Mouse (Mus musculus) R1 (cell line): Measurements from ENCODE around the gene Wscd1.

ENCODE experiments used
- DNase-seq: peaks from one replicate; pipeline ENCODE4 v3.0.0-alpha.2; 2018; ENCODE audit warnings: low read depth, low spot score

Gene Wscd1

GRCm38 (mm10) chr11:71769744-71770143 lies 20.0 kb downstream of the Wscd1 start:
- DNase-seq: no peak

- DNase-seq: no peak
Measured at GRCm38 (mm10) chr11:71770479-71770878, 20.8 kb downstream of the Wscd1 start.

GRCm38 (mm10) chr11:71771074-71771473 lies 21.4 kb downstream of the Wscd1 start:
- DNase-seq: no peak

GRCm38 (mm10) chr11:71772056-71772455 lies 22.3 kb downstream of the Wscd1 start:
- no peak for DNase-seq

- no peak for DNase-seq
Measured at GRCm38 (mm10) chr11:71772802-71773201, 23.1 kb downstream of the Wscd1 start.

GRCm38 (mm10) chr11:71773986-71774767 lies 24.5 kb downstream of the Wscd1 start:
- DNase-seq: peak; percentile 63

- DNase-seq: no peak
Measured at GRCm38 (mm10) chr11:71775056-71775455, 25.3 kb downstream of the Wscd1 start.

- no peak for DNase-seq
Measured at GRCm38 (mm10) chr11:71779642-71780041, 29.9 kb downstream of the Wscd1 start.

- no peak for DNase-seq
Measured at GRCm38 (mm10) chr11:71781737-71782354, 32.1 kb downstream of the Wscd1 start.

GRCm38 (mm10) chr11:71785499-71785898 lies 35.8 kb downstream of the Wscd1 start:
- no peak for DNase-seq

- DNase-seq: no peak
Measured at GRCm38 (mm10) chr11:71788209-71788608, 38.5 kb downstream of the Wscd1 start.

GRCm38 (mm10) chr11:71790227-71790626 lies 40.5 kb downstream of the Wscd1 start:
- DNase-seq: no peak

GRCm38 (mm10) chr11:71799206-71799605 lies 49.5 kb downstream of the Wscd1 start:
- DNase-seq: no peak

GRCm38 (mm10) chr11:71808521-71808920 lies 58.8 kb downstream of the Wscd1 start:
- no peak for DNase-seq

- DNase-seq: no peak
Measured at GRCm38 (mm10) chr11:71811828-71812227, 62.1 kb downstream of the Wscd1 start.

GRCm38 (mm10) chr11:71812921-71813320 lies 63.2 kb downstream of the Wscd1 start:
- DNase-seq: peak; percentile 6

GRCm38 (mm10) chr11:71814511-71814910 lies 64.8 kb downstream of the Wscd1 start:
- no peak for DNase-seq

- no peak for DNase-seq
Measured at GRCm38 (mm10) chr11:71815326-71815725, 65.6 kb downstream of the Wscd1 start.

GRCm38 (mm10) chr11:71816918-71817317 lies 67.2 kb downstream of the Wscd1 start:
- DNase-seq: no peak

- DNase-seq: no peak
Measured at GRCm38 (mm10) chr11:71817341-71817740, 67.6 kb downstream of the Wscd1 start.

GRCm38 (mm10) chr11:71818111-71818510 lies 68.4 kb downstream of the Wscd1 start:
- DNase-seq: no peak

GRCm38 (mm10) chr11:71819901-71820300 lies 70.2 kb downstream of the Wscd1 start:
- no peak for DNase-seq

GRCm38 (mm10) chr11:71820847-71821246 lies 71.1 kb downstream of the Wscd1 start:
- DNase-seq: peak; percentile 51
